Mouse (Mus musculus) common myeloid progenitor, adult 5-6 weeks (primary cell): ENCODE data around the gene I830077J02Rik. TPM values are rescaled to one million over a fixed set of nuclear protein-coding genes. Genes with fewer than 3 reads are reported as not detected.

Experiments used
- ATAC-seq: replicated peaks from 2 replicates; pipeline ENCODE4 v1.8.0; 2016; ENCODE audit warnings: low read depth, mild to moderate bottlenecking, moderate TSS enrichment, inconsistent platforms; ENCODE audit not compliant: poor library complexity, severe bottlenecking
- total RNA-seq: library from RNA; stranded (forward); fragments of 200-1000, 187-1606 nt; gene quantifications from 2 replicates; pipeline ENCODE4 v1.2.3, GENCODE M21; 2017

The I830077J02Rik gene
- total RNA-seq, 1 experiment from 2014 or later: 15.6 TPM

DNA sequence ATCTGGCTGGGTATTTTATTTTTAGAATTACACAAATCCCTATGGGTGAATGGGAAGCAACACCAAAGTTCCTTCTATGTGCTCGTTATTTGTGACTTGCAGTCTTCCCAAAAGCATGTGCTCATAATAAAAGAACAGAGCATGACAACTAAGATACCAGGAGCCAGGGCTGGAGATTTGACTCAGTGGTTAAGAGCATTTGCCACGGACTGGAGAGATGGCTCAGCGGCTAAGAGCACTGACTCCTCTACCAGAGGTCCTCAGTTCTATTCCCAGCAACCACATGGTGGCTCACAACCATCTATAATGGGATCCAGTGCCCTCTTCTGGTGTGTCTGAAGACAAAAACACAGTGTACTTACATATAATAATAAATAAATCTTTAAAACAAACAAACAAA lies 35.7 kb downstream of the I830077J02Rik start:
- no peak for ATAC-seq

DNA sequence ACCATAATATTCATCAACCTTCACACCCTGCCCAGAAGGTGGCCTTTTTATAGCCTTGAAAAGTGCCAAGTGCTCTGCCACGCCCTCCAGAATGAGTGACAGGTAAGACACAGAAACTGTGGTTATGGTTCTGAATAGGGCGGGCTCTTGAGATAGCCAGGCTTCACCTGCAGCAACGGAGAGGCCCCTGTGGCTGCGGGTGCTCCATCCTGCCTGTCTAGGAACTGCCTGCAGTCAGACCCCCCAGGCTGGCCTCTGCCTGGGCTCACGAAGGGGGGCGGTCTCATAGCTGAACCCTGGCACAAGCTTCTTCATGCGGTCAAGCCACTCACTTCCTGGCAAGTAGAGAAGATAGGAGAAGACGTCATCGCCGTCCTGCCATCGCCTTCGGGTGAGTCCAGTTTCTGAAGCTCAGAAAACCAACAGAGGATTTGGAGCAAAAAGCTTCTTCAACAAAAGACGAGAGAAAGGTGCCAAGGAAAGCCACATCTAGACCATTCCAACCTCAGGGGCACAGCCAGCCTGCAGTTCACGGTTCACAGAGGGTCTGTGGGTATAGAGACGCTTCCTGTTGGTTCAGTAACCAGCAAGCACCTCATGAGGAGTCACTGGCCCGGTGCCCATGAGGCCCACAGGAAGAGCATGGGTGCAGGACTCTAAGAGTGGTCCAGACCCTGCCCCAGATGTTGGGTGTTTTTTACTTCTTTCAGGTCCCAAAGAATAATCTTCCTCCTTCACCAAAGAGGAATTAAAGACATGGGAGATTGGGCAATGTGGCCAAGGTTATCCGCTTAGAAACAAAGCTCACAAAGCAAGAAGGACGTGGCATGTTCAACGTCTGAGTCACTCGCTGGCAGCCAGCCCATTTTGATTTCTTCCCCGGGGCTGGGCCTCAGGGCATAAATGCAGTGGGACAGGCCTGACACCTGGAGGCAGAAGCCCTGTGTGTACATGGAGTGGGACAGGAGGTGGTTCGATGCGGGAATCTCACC lies 37.6 kb downstream of the I830077J02Rik start:
- peak; percentile 37 for ATAC-seq

DNA sequence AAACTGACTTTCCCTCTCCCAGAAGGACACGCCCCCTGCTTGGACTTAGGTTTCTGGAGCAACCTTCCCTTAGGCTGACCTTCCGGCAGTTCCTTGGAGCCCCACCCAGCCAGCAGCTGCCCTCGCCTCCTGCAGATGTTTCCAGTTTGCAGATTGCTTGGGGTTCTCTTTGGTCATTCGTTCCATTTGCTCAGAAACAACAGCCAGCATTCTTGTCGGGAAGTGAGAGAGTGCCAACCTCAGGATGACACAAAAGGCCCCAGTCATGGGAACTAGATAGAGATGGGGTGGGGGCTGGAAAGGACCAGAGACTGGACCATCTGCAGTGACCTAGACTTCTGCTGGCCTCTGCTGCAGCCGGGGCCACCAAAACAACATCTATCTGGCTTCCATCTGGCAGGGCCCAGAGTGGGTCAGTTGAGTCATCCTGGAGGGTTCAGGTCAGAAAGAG lies 38.5 kb downstream of the I830077J02Rik start:
- ATAC-seq: no peak

DNA sequence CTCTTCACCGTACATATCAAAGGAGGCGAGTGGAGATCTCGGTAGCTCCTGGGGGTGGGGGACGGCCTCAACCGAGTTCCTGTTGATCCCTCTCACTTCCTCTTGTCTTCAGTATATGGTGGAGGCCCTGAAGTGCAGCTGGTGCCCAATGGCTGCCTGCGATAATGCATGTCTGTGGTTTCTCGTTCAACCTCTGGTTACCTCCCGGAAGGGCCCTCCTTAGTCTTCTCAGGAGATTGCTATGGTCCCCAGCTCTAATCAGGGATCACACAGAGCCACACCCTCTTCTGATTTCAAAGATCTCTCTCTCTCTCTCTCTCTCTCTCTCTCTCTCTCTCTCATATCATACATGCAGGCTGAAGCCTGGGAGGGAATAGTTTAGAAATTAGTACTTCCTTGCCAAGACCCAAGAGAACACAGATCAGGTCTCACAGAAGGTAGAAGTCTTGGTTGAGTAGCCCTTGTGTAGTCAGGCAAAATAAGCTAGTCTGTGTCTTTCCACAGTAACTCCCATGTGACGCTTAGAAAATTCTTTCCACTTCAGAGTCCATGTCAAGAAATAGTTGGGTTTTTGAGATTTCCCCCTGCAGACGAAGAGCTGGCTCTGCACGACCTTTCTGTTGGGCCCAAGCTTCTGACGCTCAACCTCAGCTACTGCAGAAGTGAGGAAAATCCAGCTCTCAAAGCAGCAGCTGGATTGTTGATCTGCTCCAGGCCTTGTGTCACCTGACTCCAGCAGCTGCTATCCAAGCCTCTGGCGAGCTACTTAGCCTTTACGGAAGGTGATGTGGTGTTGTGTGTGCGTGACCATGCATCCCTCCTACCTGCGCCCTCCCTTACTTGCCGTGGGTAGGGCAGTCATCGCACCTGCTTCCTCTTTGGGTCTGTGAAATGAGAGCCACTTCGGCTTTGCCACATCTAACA lies 39.6 kb downstream of the I830077J02Rik start:
- peak; percentile 56 for ATAC-seq

DNA sequence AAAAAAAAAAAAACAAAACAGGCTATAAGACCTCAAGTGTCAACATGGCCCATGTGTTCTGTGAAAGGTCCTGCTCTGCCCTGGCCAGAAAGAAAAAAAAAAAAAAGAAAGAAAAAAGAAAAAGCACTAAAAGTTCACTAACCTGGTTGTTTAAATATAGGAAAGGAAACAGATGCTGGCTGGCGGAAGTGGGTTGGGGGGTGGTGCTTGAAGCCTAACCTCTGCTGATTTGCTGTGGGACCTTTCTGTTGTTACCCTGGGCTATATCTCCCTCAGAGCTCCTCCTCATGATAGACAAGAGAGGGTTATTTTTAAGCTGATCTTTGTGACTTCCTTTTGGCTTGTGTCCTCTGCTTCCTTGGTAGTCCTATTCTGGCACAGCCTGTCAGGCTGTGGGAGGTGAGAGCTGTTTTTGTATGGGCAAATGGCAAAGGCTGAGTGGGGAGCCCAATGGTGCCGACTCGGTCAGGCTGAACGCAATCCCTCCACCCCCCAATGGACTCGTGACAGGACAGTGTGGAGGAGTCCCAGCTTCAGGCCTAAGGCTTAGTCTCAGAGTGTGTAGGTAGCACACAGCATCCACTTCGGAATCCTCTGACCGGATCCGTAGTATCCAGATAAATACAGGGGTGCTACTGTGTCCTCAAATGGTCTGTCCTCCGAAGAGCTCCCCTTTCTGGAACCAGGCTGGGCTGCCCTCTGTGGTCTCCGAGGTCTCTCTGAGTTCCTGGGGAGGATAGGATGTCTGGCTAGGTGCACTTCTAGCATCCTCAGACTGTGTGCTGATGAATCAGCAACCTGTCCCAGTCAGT lies 40.5 kb downstream of the I830077J02Rik start:
- ATAC-seq: peak; percentile 48

DNA sequence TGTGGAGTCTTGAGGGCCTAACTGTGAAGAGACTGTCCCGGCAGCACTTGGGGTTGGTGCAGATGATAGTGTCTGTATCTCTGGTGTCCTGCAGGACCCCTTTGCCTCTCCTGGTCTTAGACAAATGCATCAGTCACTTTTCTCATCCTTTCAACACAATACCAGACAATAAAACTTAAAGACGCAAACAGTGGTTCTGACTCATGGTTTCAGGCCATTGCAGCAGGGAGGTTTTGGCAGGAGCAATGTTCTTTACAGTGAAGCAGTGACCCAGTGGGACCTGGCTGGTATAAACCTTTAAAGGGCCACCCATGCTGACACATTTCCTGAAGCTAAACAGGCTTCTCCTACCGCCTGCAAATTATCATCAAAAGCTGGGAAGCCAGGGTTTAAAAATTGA lies 41.3 kb downstream of the I830077J02Rik start:
- no peak for ATAC-seq

DNA sequence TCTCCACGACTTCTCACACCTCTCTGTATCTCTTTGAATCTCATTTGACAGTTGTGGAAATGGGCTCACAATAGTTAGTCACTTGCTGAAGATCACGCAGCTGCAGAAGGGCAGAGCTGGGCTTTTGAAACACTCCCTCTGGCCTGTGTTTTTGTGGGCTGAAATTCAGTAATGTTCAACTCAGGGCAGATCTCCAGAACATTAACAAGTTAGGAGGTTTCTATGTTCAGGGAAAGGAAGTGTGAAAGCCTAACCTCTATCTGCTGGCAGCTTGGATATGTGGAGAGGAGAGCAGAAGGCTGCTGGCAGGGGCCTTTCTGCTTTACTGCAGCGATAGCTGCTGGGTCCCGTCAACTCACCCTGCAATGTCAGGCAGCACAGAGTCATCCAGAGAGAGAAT lies 42.2 kb downstream of the I830077J02Rik start:
- ATAC-seq: no peak

DNA sequence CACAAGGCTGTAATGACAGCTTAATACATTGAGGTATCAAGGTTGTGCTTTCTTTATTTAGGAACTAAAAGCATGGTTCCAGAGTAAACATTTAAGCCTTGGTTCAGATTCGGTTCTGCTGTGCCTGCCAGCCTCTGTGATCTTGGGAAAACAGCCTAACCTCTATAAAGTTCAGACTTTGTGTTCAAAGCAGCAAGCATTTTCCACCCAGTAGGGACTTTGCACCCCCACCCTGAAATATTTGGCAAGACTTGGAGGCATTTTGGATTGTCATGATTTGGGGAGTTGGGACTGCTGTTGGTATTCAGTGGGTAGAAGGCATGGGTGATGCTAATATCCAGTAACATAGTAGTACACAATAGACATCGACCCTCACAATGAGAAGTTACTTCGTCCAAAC lies 43.5 kb downstream of the I830077J02Rik start:
- no peak for ATAC-seq

DNA sequence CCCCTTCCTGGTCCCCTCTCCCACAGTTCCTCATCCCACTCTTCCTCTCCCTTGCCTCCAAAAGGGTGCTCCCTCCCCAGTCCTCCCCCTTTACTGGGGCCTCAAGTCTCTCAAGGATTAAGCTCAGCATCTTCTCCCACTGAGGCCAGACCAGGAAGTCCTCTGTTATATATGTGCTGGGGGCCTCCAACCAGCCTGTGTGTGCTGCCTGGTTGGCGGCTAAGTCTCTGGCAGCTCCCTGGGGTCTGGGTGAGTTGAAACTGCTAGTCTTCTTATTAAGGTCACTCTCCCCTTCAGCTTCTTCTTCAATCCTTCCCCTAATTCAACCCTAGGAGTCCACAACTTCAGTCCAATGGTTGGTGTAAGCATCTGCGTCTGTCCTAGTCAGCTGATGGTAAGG lies 49.4 kb downstream of the I830077J02Rik start:
- ATAC-seq: no peak

DNA sequence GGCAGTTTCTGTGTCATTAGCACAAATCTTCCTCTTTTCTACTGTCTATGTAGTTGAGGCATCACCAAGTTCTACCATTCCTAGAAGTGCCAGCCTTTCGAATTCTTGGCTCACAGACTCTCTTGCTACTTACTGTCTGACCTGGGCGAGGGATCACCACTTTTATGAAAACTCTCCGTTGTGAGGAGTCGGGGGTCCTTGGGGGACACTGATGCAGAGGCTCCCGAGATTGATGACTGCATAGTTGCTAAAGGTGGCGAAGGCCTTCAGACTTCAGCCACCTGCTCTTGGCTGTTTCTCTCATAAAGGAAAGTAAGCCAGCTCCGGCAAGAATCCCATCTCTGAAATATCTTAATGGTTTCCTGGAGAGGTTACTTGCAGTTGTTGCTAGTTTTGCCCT lies 50.4 kb downstream of the I830077J02Rik start:
- ATAC-seq: no peak

DNA sequence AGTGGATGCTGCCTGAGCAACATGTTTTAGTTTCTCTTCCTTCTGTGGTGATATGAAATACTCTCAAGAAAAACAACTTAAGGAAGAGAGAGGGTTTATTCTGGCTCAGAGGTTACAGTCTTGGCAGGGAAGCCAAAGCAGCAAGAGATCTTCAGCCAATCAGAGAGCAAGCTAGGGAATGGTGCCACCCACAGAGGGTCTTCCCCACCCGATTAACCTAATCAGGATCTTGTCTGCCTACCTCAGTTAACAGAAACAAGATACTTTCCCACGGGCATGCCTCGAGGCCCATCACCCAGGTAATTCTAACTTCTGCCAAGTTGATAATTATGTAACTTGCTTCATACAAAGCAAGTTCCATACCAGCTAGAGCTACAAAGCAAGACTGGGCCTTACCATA lies 52.0 kb downstream of the I830077J02Rik start:
- no peak for ATAC-seq

DNA sequence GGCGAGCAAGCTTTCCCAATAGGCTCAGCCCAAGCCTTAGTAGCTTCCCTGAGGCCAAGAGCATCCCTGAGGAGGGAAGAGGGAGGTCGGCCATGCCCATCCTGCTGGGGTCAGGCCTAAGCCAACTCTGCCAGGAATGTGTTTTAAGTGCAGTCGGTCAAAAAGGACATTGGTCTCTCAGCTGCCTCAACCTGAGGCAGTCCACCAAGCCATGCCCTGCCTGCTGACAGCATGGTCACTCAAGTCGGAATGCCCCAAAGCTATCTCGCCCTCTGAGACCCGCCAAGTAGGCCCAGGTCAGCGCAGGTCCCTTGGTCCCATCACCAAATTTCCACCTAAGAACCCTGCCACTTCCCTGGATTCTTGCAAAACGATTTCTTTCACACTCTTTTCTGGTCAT lies 53.7 kb downstream of the I830077J02Rik start:
- no peak for ATAC-seq

DNA sequence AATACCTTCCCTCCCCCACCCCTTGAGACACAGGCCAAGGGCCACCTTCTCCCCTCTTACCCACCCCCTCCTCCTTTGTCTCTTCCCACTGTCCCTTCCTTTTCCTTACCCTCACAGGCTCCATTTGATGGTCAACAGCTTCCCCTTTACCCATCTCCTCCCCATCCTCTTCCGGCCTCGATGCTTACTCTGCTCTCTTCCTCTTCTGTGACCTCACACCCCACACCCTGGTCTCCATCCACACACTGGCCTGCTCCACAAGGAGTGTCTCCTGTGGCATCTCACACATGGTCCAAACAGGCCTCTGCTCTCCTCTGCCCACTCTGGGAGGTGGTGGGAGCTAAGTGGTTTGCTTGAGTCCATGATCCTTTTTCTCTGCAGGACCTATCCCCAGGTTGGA lies 54.5 kb downstream of the I830077J02Rik start:
- peak; percentile 65 for ATAC-seq

DNA sequence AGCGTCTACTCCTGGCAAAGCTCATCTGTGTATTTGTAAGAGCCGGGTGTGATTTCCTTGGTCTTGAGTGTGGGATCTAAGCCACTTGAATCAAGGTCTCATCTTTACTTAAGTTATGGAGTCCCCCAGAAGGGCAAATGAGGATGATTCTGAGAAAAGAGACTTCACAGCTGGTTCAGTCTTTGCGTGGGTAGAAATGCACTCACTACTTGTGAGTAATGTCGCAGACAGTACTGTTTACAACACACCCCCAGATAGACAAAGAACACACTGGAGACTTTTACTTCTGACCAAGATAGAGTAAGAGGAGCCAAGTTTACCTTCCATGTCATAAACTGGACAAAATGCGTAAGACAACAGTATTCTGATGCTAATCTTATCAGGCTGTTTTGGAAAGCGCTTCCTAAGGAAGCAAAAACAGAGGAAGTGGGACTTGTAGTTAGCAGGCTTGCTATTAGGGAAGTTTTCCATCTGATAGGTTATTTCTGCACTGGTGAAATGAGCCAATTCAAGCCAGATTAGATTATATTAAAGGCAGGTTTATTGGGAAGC lies 55.1 kb downstream of the I830077J02Rik start:
- no peak for ATAC-seq

DNA sequence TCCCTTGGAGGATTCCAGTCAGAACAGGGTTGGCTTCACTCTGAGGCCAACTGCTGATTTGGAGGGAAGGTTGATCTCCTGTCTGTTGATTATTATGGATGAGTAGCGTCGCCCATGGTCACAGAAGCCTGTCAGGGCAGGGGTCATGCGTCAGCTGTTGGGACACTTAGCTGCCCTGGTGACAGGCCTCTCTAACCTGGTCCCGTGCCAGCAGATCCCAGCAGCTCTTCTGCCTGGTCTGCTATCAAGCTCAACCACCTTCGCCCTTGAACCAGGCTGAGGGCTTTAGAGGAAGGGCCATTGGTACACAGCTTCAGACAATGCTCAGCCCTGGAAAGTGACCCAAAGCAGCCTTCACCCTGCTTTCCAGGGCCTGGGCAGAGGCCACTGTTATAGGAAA lies 56.4 kb downstream of the I830077J02Rik start:
- ATAC-seq: no peak

Other genes with a start within 250 kb of the I830077J02Rik start
- gene Ddx20, start 245.1 kb downstream of the I830077J02Rik start, total RNA-seq: 42.8 and 61.7 TPM in 2 replicates
- gene Inka2, start 228.1 kb downstream of the I830077J02Rik start, total RNA-seq: 0.55 TPM in 1 of 2 replicates, not detected in the other
- 134 and 136 TPM in 2 replicates for gene Rap1a, start 131.3 kb downstream of the I830077J02Rik start, total RNA-seq
- gene Adora3, start 61.8 kb downstream of the I830077J02Rik start, total RNA-seq: 0.32 and 1.5 TPM in 2 replicates
- 1.0 TPM in 1 of 2 replicates, not detected in the other for gene Tmigd3, start 61.8 kb downstream of the I830077J02Rik start, total RNA-seq
- gene Wdr77, start 26.7 kb upstream of the I830077J02Rik start, total RNA-seq: 37.1 and 50.5 TPM in 2 replicates
- 452 and 491 TPM in 2 replicates for gene Atp5f1, start 27.4 kb upstream of the I830077J02Rik start, total RNA-seq
- gene Ovgp1, start 41.0 kb upstream of the I830077J02Rik start, total RNA-seq: 2.1 and 2.7 TPM in 2 replicates
- gene Pifo, start 82.0 kb upstream of the I830077J02Rik start, total RNA-seq: not detected in 2 replicates
- not detected in 2 replicates for gene Chil5, start 100.2 kb upstream of the I830077J02Rik start, total RNA-seq
- not detected in 2 replicates for gene Chia1, start 180.6 kb upstream of the I830077J02Rik start, total RNA-seq
- 28.7 and 30.6 TPM in 2 replicates for gene Chil3, start 234.9 kb upstream of the I830077J02Rik start, total RNA-seq